In genomic region chr7:80052261-80052660, GRCm38 (mm10) we compare ENCODE assay signal across 8 mouse cellular contexts. TPM values are rescaled to one million over a fixed set of nuclear protein-coding genes. Genes with fewer than 3 reads are reported as not detected.
DNase-seq lines count a peak whose midpoint lies in the region; ATAC-seq and TF ChIP-seq lines count a peak whose summit lies in the region.

No protein-coding gene starts in this region.

- no peak overlapping the region for H3K9ac ChIP-seq in forebrain, embryonic 16.5 days (replicated peaks; ENCODE audit: low read depth, low read length)
- H3K9ac ChIP-seq in liver, postnatal 0 days (replicated peaks) = 0 out of 2 replicates have a peak overlapping the region, but pooled peaks have one; percentile 16

- H3K27ac ChIP-seq in forebrain, embryonic 16.5 days (ENCODE audit: low read length) = no peak overlapping the region
- no peak overlapping the region for H3K27ac ChIP-seq in forebrain, embryonic 10.5 days
- 0 out of 2 replicates have a peak overlapping the region, but pooled peaks have one; percentile 22 for H3K27ac ChIP-seq in liver, postnatal 0 days (ENCODE audit: low read depth)

- DNase-seq in forebrain, embryonic 10.5 days (ENCODE audit: extremely low spot score, low spot score) = no peak
- DNase-seq in adrenal gland, postnatal 14 days = peak; percentile 82
- peak; percentile 72 to 73 for DNase-seq in heart, postnatal 14 days
- peak; percentile 46 for DNase-seq in liver, postnatal 0 days
- DNase-seq in layer of hippocampus, adult 9-10 months (ENCODE audit: low spot score) = no peak
- no peak for DNase-seq in yolk sac, embryonic 10.5 days (ENCODE audit: low spot score)

- TF ChIP-seq CTCF in liver, postnatal 0 days (IDR thresholded peaks at IDR 0.05; ENCODE audit: low read depth) = no peak

- ATAC-seq in forebrain, embryonic 16.5 days = 0 out of 2 replicates have a peak, but pooled peaks have one; percentile 27
- no peak for ATAC-seq in liver, postnatal 0 days
- ATAC-seq in inflammation-experienced regulatory T-cells, adult 6 months = no peak

- TF ChIP-seq EP300 in liver, postnatal 0 days (IDR thresholded peaks at IDR 0.05; ENCODE audit: low read depth) = no peak

- no peaks in the 10 kb centered on the region for H3K27me3 ChIP-seq in forebrain, embryonic 16.5 days (replicated peaks; ENCODE audit: control insufficient read depth, insufficient read depth, low read length)
- H3K27me3 ChIP-seq in forebrain, embryonic 10.5 days (ENCODE audit: poor library complexity, severe bottlenecking) = no peaks in the 10 kb centered on the region
- no peaks in the 10 kb centered on the region for H3K27me3 ChIP-seq in liver, postnatal 0 days (ENCODE audit: insufficient read depth, low read length)

- no peak overlapping the region for H3K4me3 ChIP-seq in forebrain, embryonic 16.5 days (replicated peaks; ENCODE audit: low read length)
- H3K4me3 ChIP-seq in forebrain, embryonic 10.5 days = no peak overlapping the region
- no peak overlapping the region for H3K4me3 ChIP-seq in liver, postnatal 0 days (ENCODE audit: low read depth, low read length)

- H3K4me1 ChIP-seq in forebrain, embryonic 16.5 days (replicated peaks; ENCODE audit: control insufficient read depth, insufficient read depth, low read length) = peaks cover 34% of the 10 kb centered on the region
- H3K4me1 ChIP-seq in forebrain, embryonic 10.5 days = peaks cover 67% of the 10 kb centered on the region
- peaks cover 51% of the 10 kb centered on the region for H3K4me1 ChIP-seq in liver, postnatal 0 days (ENCODE audit: insufficient read depth)

- WGBS in forebrain, embryonic 16.5 days = 32% methylated on average over 11 of the region's 11 CpGs
- 92% methylated on average over 11 of the region's 11 CpGs for WGBS in forebrain, embryonic 10.5 days
- 57% methylated on average over 11 of the region's 11 CpGs for WGBS in liver, postnatal 0 days (ENCODE audit: insufficient replicate concordance)

- intact Hi-C loops in heart, postnatal 14 days (cut with DNase I) = no loop called here

- no peaks in the 10 kb centered on the region for H3K9me3 ChIP-seq in forebrain, embryonic 16.5 days (ENCODE audit: control insufficient read depth, low read length)
- no peaks in the 10 kb centered on the region for H3K9me3 ChIP-seq in forebrain, embryonic 10.5 days
- H3K9me3 ChIP-seq in liver, postnatal 0 days (ENCODE audit: low read length) = no peaks in the 10 kb centered on the region

- H3K4me2 ChIP-seq in forebrain, embryonic 16.5 days (ENCODE audit: low read length) = no peak overlapping the region
- H3K4me2 ChIP-seq in liver, postnatal 0 days (ENCODE audit: low read depth, low read length) = 0 out of 2 replicates have a peak overlapping the region, but pooled peaks have one; percentile 6

- no peaks in the 10 kb centered on the region for H3K36me3 ChIP-seq in forebrain, embryonic 16.5 days (ENCODE audit: control insufficient read depth, insufficient read depth)
- peaks cover 25% of the 10 kb centered on the region for H3K36me3 ChIP-seq in forebrain, embryonic 10.5 days (replicated peaks)
- H3K36me3 ChIP-seq in liver, postnatal 0 days (replicated peaks; ENCODE audit: insufficient read depth, low read length) = no peaks in the 10 kb centered on the region

RNA-seq across cellular contexts. Expression of gene Zfp710, which starts 27.6 kb away (rescaled TPM):
- polyA plus RNA-seq in forebrain, embryonic 16.5 days (2015; fragmentation: Nextera tagmentation; extraction: Ambion mirVana) = 18.7 and 19.6 TPM in 2 replicates
- polyA plus RNA-seq in forebrain, embryonic 10.5 days (2016; fragmentation: Nextera tagmentation; extraction: Ambion mirVana) = 33.3 and 33.4 TPM in 2 replicates
- total RNA-seq in adrenal gland, postnatal 14 days (2021) = 21.3 and 25.6 TPM in 2 replicates
- 10 to 100 TPM; 21.6 to 27.4 TPM for total RNA-seq in heart, postnatal 14 days (2021)
- polyA plus RNA-seq in liver, postnatal 0 days (2015; fragmentation: Nextera tagmentation; extraction: Ambion mirVana) = 5.9 and 6.4 TPM in 2 replicates
- 1 to 10 TPM; 1.8 to 5.1 (median 4.4) TPM for polyA plus RNA-seq in inflammation-experienced regulatory T-cells, adult 6 months (2017; shearing (Covaris generic))

Comparison
In these comparisons a context has a peak if more than half of its experiments do, and no peak if none do; other contexts are left out.
1. DNase-seq: peak in adrenal gland, postnatal 14 days (single experiment), heart, postnatal 14 days (2 of 2) and liver, postnatal 0 days (single experiment); none in forebrain, embryonic 10.5 days (single experiment), layer of hippocampus, adult 9-10 months (single experiment) and yolk sac, embryonic 10.5 days (single experiment).